Mouse (Mus musculus) v-Abl transformed pro-B cells (cell line): ENCODE results near the gene Gm10203.

ENCODE experiments used
- in situ Hi-C, 2 experiments: fragments of 400-800 bp; cut with MboI; formaldehyde crosslinking; loops; one replicate each; pipeline ENCODE4 v1.15.1; 2025; ENCODE audit not compliant: unreplicated experiment in 2 of 2

The Gm10203 gene

GRCm38 (mm10) chr6:149173831-149174625 is 44.1 kb downstream of the Gm10203 start:
- in situ Hi-C loops: no loop called here

- in situ Hi-C loops: no loop called here
Observed at GRCm38 (mm10) chr6:149174932-149175570, 45.1 kb downstream of the Gm10203 start.

GRCm38 (mm10) chr6:149179064-149179463 is 49.1 kb downstream of the Gm10203 start:
- in situ Hi-C loops: no loop called here
